12 mouse cellular contexts compared by ENCODE assay signal in genomic region chr3:83714572-83714971, GRCm38 (mm10). TPM values are rescaled to one million over a fixed set of nuclear protein-coding genes. Genes with fewer than 3 reads are reported as not detected.
A peak's percentile ranks its signal among the peaks of the same experiment; 100 is the strongest.
DNase-seq lines count a peak whose midpoint lies in the region; ATAC-seq and TF ChIP-seq lines count a peak whose summit lies in the region.
"Had no signal": no experiment of that assay in that cellular context is flagged by ENCODE, and none has a peak within 500 bp of the region (broad histone marks: within the 10 kb centered on the region; RNA-seq: fewer than 3 reads in every experiment).

No protein-coding gene starts in this region.

- no peak for ATAC-seq in forebrain, postnatal 0 days
- ATAC-seq in forebrain, embryonic 13.5 days: no peak
- no peak for ATAC-seq in midbrain, embryonic 11.5 days (ENCODE audit: low FRiP score)
- no peak for ATAC-seq in midbrain, embryonic 14.5 days (ENCODE audit: low FRiP score, low TSS enrichment)
- ATAC-seq: hindbrain, embryonic 16.5 days had no signal

- no peaks in the 10 kb centered on the region for H3K9me3 ChIP-seq in forebrain, postnatal 0 days (ENCODE audit: low read length)
- H3K9me3 ChIP-seq in forebrain, embryonic 13.5 days (replicated peaks): no peaks in the 10 kb centered on the region
- H3K9me3 ChIP-seq in midbrain, embryonic 11.5 days (ENCODE audit: control insufficient read depth, low read length): no peaks in the 10 kb centered on the region
- H3K9me3 ChIP-seq in midbrain, embryonic 14.5 days (ENCODE audit: control insufficient read depth, low read length): no peaks in the 10 kb centered on the region
- H3K9me3 ChIP-seq: neural tube, embryonic 12.5 days had no signal

- no peak overlapping the region for H3K27ac ChIP-seq in forebrain, postnatal 0 days (ENCODE audit: low read depth, low read length)
- H3K27ac ChIP-seq in forebrain, embryonic 13.5 days: no peak overlapping the region
- no peak overlapping the region for H3K27ac ChIP-seq in midbrain, embryonic 11.5 days (ENCODE audit: low read depth, low read length)
- H3K27ac ChIP-seq in midbrain, embryonic 14.5 days (replicated peaks; ENCODE audit: low read depth, low read length): no peak overlapping the region
- H3K27ac ChIP-seq: neural tube, embryonic 12.5 days had no signal

- no peak overlapping the region for H3K4me2 ChIP-seq in forebrain, postnatal 0 days (ENCODE audit: low read depth)
- no peak overlapping the region for H3K4me2 ChIP-seq in forebrain, embryonic 13.5 days
- no peak overlapping the region for H3K4me2 ChIP-seq in midbrain, embryonic 11.5 days
- H3K4me2 ChIP-seq in midbrain, embryonic 14.5 days (ENCODE audit: low read length): no peak overlapping the region
- H3K4me2 ChIP-seq: neural tube, embryonic 12.5 days had no signal

- H3K36me3 ChIP-seq in forebrain, postnatal 0 days (ENCODE audit: insufficient read depth): no peaks in the 10 kb centered on the region
- H3K36me3 ChIP-seq in forebrain, embryonic 13.5 days (ENCODE audit: poor library complexity, severe bottlenecking): no peaks in the 10 kb centered on the region
- no peaks in the 10 kb centered on the region for H3K36me3 ChIP-seq in midbrain, embryonic 11.5 days (ENCODE audit: control insufficient read depth, insufficient read depth, low read length)
- H3K36me3 ChIP-seq in midbrain, embryonic 14.5 days (ENCODE audit: control insufficient read depth, insufficient read depth, low read length): no peaks in the 10 kb centered on the region
- H3K36me3 ChIP-seq: neural tube, embryonic 12.5 days had no signal

- H3K4me1 ChIP-seq in forebrain, postnatal 0 days (ENCODE audit: insufficient read depth): no peaks in the 10 kb centered on the region
- H3K4me1 ChIP-seq in forebrain, embryonic 13.5 days: no peaks in the 10 kb centered on the region
- H3K4me1 ChIP-seq in midbrain, embryonic 11.5 days (ENCODE audit: control insufficient read depth, insufficient read depth, low read length): no peaks in the 10 kb centered on the region
- H3K4me1 ChIP-seq in midbrain, embryonic 14.5 days (ENCODE audit: control insufficient read depth, insufficient read depth, low read length): no peaks in the 10 kb centered on the region

- H3K4me3 ChIP-seq in forebrain, postnatal 0 days (ENCODE audit: low read depth, low read length): no peak overlapping the region
- H3K4me3 ChIP-seq in forebrain, embryonic 13.5 days: no peak overlapping the region
- H3K4me3 ChIP-seq in midbrain, embryonic 11.5 days (ENCODE audit: low read depth, low read length): no peak overlapping the region
- no peak overlapping the region for H3K4me3 ChIP-seq in midbrain, embryonic 14.5 days (replicated peaks; ENCODE audit: low read depth, low read length)
- H3K4me3 ChIP-seq: neural tube, embryonic 12.5 days had no signal

- H3K9ac ChIP-seq in forebrain, postnatal 0 days: no peak overlapping the region
- H3K9ac ChIP-seq in forebrain, embryonic 13.5 days: no peak overlapping the region
- no peak overlapping the region for H3K9ac ChIP-seq in midbrain, embryonic 11.5 days (ENCODE audit: low read length)
- H3K9ac ChIP-seq in midbrain, embryonic 14.5 days (replicated peaks; ENCODE audit: low read length): no peak overlapping the region
- H3K9ac ChIP-seq: neural tube, embryonic 12.5 days had no signal

- no peak for DNase-seq in forebrain, postnatal 0 days
- peak; percentile 47 for DNase-seq in midbrain, embryonic 11.5 days (ENCODE audit: low spot score, missing footprints)
- no peak for DNase-seq in midbrain, embryonic 14.5 days
- DNase-seq in WW6 (ENCODE audit: low read depth, low spot score): peak; percentile 20
- DNase-seq in retina, embryonic 14.5 days (ENCODE audit: low spot score): peak; percentile 14
- no peak for DNase-seq in cerebellum, adult 18-20 months
- DNase-seq in right cerebral cortex, postnatal 10 days (ENCODE audit: low spot score in 2 of 2): no peak
- DNase-seq: cerebellum, adult 8-10 months; lung, postnatal 10 days had no signal

- WGBS in forebrain, postnatal 0 days: 61% methylated on average over 6 of the region's 6 CpGs
- WGBS in forebrain, embryonic 13.5 days: 52% methylated on average over 6 of the region's 6 CpGs
- 49% methylated on average over 6 of the region's 6 CpGs for WGBS in midbrain, embryonic 11.5 days
- 58% methylated on average over 6 of the region's 6 CpGs for WGBS in midbrain, embryonic 14.5 days

- no peaks in the 10 kb centered on the region for H3K27me3 ChIP-seq in forebrain, postnatal 0 days (ENCODE audit: insufficient read depth, low read length)
- no peaks in the 10 kb centered on the region for H3K27me3 ChIP-seq in forebrain, embryonic 13.5 days
- H3K27me3 ChIP-seq in midbrain, embryonic 11.5 days (ENCODE audit: control insufficient read depth, insufficient read depth, low read length): no peaks in the 10 kb centered on the region
- no peaks in the 10 kb centered on the region for H3K27me3 ChIP-seq in midbrain, embryonic 14.5 days (ENCODE audit: control insufficient read depth, insufficient read depth, low read length)
- H3K27me3 ChIP-seq: neural tube, embryonic 12.5 days had no signal

- 0 out of 2 replicates have a peak, but pooled peaks have one; percentile 17 for TF ChIP-seq CTCF in forebrain, postnatal 0 days (IDR thresholded peaks at IDR 0.05; ENCODE audit: low read depth)

RNA-seq across cellular contexts. Expression of gene Sfrp2, which starts 51.5 kb away (rescaled TPM):
- total RNA-seq in forebrain, postnatal 0 days (2014; rRNA removed): 13.8 and 26.3 TPM in 2 replicates
- 20.1 and 24.2 TPM in 2 replicates for polyA plus RNA-seq in forebrain, postnatal 0 days (2015; fragmentation: Nextera tagmentation; extraction: Ambion mirVana)
- 53.0 and 64.3 TPM in 2 replicates for polyA plus RNA-seq in forebrain, embryonic 13.5 days (2015; fragmentation: Nextera tagmentation; extraction: Ambion mirVana)
- polyA plus RNA-seq in midbrain, embryonic 11.5 days (2014; fragmentation: Nextera tagmentation; extraction: Ambion mirVana): 88.4 and 96.4 TPM in 2 replicates
- polyA plus RNA-seq in midbrain, embryonic 14.5 days (2014; fragmentation: Nextera tagmentation; extraction: Ambion mirVana): 37.6 and 41.3 TPM in 2 replicates

Comparison
In these comparisons a context has a peak if more than half of its experiments do, and no peak if none do; other contexts are left out.
1. DNase-seq: peak in midbrain, embryonic 11.5 days (single experiment), WW6 (single experiment) and retina, embryonic 14.5 days (single experiment); none in forebrain, postnatal 0 days (single experiment), midbrain, embryonic 14.5 days (single experiment), cerebellum, adult 18-20 months (0 of 2) and right cerebral cortex, postnatal 10 days (0 of 2).